Mouse (Mus musculus) cortical plate, adult 2 months (tissue): ENCODE measurements at regions not wholly inside any gene's neighbourhood (a gene's known extent, or its start where the extent isn't known, plus 50 kb on each side); places are given as distances from the start of the nearest gene placed in this dataset.

Source experiments
- CTCF ChIP-seq: fragments of 200-500 bp; IDR thresholded peaks from 2 replicates; pipeline ENCODE4 v1.5.1; 2011; ENCODE audit warnings: mild to moderate bottlenecking, control low read depth, low read length; ENCODE audit not compliant: insufficient read depth; ENCODE audit errors: extremely low read depth
- POLR2A ChIP-seq: fragments of 200-500 bp; IDR thresholded peaks from 2 replicates; pipeline ENCODE4 v1.6.1; 2011; ENCODE audit warnings: mild to moderate bottlenecking, low read length, control low read depth; ENCODE audit not compliant: insufficient read depth; ENCODE audit errors: extremely low read depth

DNA sequence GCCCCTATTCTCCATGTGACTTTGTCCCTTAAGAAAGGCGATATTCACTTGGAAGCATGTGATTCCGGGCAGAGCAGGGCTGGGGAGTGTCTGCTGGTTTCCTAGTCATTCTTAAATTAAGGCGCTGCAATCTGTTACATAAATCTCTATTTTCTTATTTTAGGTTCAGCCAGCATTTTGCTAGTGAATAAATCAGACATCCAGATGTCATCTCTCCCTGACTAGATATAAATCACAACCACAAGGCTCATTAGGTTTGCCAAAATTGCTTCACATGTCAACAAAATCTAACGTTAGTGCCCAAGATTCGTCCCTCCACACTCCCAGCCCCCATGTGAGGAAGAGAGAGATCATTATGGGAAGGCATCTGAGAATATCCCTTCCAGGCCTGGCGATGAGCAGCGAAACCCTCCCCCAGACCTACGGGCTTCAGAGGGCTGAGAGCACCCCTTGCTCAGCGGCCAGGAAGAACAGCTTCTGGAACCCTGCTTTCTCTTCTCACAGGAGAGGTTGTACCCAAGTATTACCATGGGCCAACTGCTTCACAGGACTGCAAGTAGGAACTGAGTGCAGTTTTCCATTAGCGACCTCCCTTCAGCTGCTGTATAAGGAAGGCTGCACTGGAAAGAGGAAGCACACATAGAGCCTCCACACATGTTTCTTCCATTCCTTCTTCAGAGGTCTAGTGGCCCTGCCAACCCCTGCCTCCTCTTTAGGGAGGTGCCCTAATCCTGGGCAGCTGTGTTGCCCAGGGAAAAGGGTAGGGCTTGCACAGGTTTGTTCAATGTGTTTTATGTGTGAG lies 250.5 kb downstream of the Hivep2 start:
- TF ChIP-seq CTCF (no peak), POLR2A (no peak)
